Mouse (Mus musculus) spleen, postnatal 10 days (tissue): ENCODE measurements around the gene Cep68.

Experiments used
- DNase-seq, 2 experiments: peaks; one replicate each; pipeline ENCODE4 v3.0.0; 2021 to 2022; ENCODE audit warnings: low spot score in 2 of 2

Gene Cep68

DNA sequence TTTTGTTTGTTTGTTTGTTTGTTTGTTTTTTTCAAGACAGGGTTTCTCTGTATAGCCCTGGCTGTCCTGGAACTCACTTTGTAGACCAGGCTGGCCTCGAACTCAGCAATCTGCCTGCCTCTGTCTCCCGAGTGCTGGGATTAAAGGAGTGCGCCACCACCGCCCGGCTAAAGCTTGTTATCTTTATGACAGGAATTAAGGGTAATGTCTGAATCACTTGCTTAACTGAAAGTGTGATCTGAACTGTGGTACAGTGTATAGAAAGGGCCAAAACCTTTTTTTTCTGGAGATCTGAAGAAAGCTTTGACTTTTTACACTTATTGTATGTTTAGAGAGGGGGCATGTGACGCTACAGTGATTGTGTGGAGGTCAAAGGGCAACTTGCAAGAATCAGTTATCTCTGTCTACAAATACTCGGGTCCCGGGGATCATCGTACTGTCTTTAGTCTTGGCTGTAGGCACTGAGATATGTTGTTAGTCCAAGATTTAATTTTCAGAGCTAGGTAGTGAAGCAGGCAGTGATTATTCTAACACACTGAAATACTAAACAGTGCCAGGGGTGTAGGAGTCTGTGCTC lies 44.3 kb downstream of the Cep68 start:
- no peak for DNase-seq

- no peak for DNase-seq
Observed at GRCm38 (mm10) chr11:20204321-20204720, 44.9 kb downstream of the Cep68 start.

DNA sequence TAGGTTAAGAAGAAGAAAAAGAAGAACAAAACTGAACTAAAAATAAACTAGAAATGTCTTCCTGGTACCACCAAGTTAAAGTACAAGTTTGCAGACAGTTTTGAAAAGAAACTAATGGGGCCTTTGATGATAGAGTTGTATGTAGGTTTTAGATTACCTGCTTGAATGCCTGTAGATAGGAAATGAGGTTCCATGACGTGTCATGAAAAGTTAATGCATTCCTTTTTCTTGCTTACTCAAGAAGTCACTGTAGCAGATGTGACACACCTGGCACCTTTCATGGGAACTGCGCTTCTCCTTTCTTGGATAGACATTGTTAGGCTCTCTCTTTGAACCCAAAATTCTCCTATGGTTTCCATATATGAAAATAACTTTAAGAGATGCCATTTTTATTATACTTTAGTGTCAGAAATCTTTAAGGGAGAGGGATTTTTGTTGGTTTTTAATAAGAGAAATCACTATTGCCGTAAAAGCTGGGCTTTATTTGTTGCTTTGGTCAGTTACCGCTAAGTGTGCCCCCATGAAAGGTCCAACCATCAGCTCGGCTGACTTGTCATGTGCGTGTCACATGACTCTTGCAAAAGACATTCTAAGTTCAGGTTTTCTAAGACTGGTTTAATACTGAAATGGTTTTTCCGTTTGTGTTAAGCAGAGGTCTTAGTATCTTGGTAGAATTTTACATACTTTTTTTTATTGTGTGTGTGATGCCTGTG lies 46.8 kb downstream of the Cep68 start:
- no peak for DNase-seq

- DNase-seq, result peak; percentile 56 to 74
Observed at GRCm38 (mm10) chr11:20201661-20202101, 47.5 kb downstream of the Cep68 start.

DNA sequence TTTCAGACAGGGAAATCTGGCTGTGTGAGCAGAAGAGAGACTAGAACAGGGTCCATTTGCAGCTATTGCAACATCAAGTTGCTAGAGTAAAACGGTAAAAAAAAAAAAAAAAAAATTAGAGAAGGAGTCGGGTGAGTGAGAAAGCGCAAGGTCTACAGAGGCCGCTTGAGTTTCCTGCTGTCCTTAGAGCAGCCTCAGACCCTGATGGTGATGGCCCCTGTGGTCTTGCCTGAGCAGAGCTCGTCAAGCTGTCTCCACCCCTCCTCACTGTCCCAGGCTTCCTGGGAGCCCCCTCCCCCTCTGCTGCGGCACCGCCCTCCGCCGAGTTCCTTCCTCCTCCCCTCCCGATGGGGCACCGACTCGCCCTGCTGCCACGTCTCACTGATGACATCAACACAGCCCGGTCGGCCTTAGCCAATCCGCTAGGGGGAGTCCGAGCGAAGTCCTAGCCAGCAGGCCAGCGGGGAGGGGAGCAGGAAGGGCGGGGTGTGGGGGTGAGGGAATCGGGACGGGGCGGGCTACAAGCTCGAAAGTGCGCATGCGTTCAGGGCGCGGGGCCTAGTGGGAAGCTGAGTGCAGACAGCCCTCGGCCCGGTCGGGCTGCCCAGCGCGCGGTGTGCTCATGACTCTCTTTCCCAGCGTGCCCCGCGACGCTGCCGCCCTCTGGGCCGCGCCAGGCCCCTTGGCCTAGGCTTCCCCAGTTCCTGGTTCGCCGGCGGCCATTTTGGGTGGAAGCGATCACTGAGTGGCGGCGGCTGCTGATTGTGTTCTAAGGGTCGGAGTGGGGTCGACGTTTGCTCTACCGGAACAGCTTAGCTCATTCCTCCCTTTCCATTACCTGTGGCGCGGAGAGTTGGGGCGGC lies 48.3 kb downstream of the Cep68 start, which contains the start of gene Rab1a:
TSS of gene Rab1a (plus strand) at position 720 of the 863 bp plus-strand sequence.
- peak; percentile 99 to 100 for DNase-seq

GRCm38 (mm10) chr11:20193100-20193736 lies 56.0 kb downstream of the Cep68 start:
- DNase-seq, result no peak

- no peak for DNase-seq
Observed at GRCm38 (mm10) chr11:20187271-20187670, 62.0 kb downstream of the Cep68 start.
